Mouse (Mus musculus): Measurements from ENCODE around the gene Lsm14a.

DNA sequence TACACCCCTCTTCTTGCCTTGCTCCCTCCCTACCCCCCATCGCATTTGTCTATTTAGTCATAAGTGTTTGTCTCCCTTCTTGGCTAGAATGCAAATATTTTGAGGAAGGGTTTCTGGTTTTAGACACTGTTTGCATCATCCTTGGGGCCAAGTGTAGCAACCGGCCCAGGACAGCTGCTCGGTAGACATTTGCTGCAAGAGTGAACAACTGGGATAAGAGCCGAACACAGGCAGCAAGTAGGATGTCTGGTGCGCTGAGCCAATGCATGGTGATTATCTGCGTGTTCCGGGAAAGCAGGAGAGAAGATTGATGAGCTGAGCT is 2.3 kb downstream of the Lsm14a start:
- no peak for TF ChIP-seq SMC3 (IDR thresholded peaks at IDR 0.05; ENCODE audit: low read depth, low read length)
- TF ChIP-seq BHLHE40 (IDR thresholded peaks at IDR 0.05; ENCODE audit: low read depth, low read length) = peak; percentile 34; the same call in 1 of the 2 replicates
- no peak; the same call in 1 of the 2 replicates for TF ChIP-seq POLR2A (IDR thresholded peaks at IDR 0.05; ENCODE audit: low read depth, low read length)
- peak; percentile 53; the same call in 1 of the 2 replicates for TF ChIP-seq EP300 (IDR thresholded peaks at IDR 0.05; ENCODE audit: low read length)
- no peak for TF ChIP-seq CTCF (conservative IDR thresholded peaks at IDR 0.05 in 1 of 2, IDR thresholded peaks at IDR 0.05 in 1 of 2; ENCODE audit: low read depth in 2 of 2, low read length in 2 of 2)
- TF ChIP-seq RAD21 (IDR thresholded peaks at IDR 0.05; ENCODE audit: low read depth, low read length) = no peak
- no peak for TF ChIP-seq KAT2A (IDR thresholded peaks at IDR 0.05; ENCODE audit: insufficient replicate concordance, low read length)
- no peak for TF ChIP-seq RCOR1 (conservative IDR thresholded peaks at IDR 0.05; ENCODE audit: low read depth, low read length)
- peak; percentile 93 for TF ChIP-seq MEF2A (IDR thresholded peaks at IDR 0.05; ENCODE audit: borderline replicate concordance, low read depth, low read length)
- TF ChIP-seq UBTF (IDR thresholded peaks at IDR 0.05; ENCODE audit: low read depth, low read length) = no peak
- TF ChIP-seq MAX (IDR thresholded peaks at IDR 0.05; ENCODE audit: low read length) = no peak

Data from CH12.LX (cell line).